Mouse (Mus musculus): ENCODE results near the gene Vmn2r79. TPM values are rescaled to one million over a fixed set of nuclear protein-coding genes. Genes with fewer than 3 reads are reported as not detected.

Gene Vmn2r79
- total RNA-seq (2023) = not detected

GRCm38 (mm10) chr7:86995815-86996214, at the start of gene Vmn2r79:
Vmn2r79 (plus strand) TSS chr7:86996115.

Other genes starting within 250 kb of the Vmn2r79 start
- not detected for gene Folh1, start 220.2 kb upstream of the Vmn2r79 start, total RNA-seq (2023)
- not detected for gene Vmn2r77, start 201.1 kb upstream of the Vmn2r79 start, total RNA-seq (2023)
- gene Vmn2r78, start 81.0 kb upstream of the Vmn2r79 start, total RNA-seq (2023) = not detected
- not detected for gene Nox4, start 250.0 kb downstream of the Vmn2r79 start, total RNA-seq (2023)